Mouse (Mus musculus): Measurements from ENCODE around the gene Gm4792.

- TF ChIP-seq MXI1 (IDR thresholded peaks at IDR 0.05; ENCODE audit: low read depth, low read length) (no peak), CTCF (conservative IDR thresholded peaks at IDR 0.05 in 1 of 2, IDR thresholded peaks at IDR 0.05 in 1 of 2; ENCODE audit: low read depth in 2 of 2, low read length in 2 of 2) (no peak), ETS1 (conservative IDR thresholded peaks at IDR 0.05; ENCODE audit: low read depth, low read length) (no peak), ELF1 (IDR thresholded peaks at IDR 0.05; ENCODE audit: low read depth, low read length) (no peak), JUND (conservative IDR thresholded peaks at IDR 0.05; ENCODE audit: low read depth, low read length) (no peak), MAZ (IDR thresholded peaks at IDR 0.05; ENCODE audit: low read depth, low read length) (no peak), ZMIZ1 (IDR thresholded peaks at IDR 0.05; ENCODE audit: low read depth, low read length) (no peak), UBTF (IDR thresholded peaks at IDR 0.05; ENCODE audit: low read depth, low read length) (no peak)
These were observed 43.0 kb upstream of the Gm4792 start for GRCm38 (mm10) chr10:94341501-94341900.
